Mouse (Mus musculus) activated CD4-positive, CD25-positive, alpha-beta regulatory T cell, adult 9 weeks (primary cell): Measurements from ENCODE around the gene Gm3404. TPM values are rescaled to one million over a fixed set of nuclear protein-coding genes. Genes with fewer than 3 reads are reported as not detected.

Experiments used
- polyA plus RNA-seq: library from polyadenylated mRNA; unstranded; fragments of 100-300 nt; shearing (Covaris generic); gene quantifications from one replicate; pipeline ENCODE4 v1.2.1, GENCODE M21; 2017

Gene Gm3404
- polyA plus RNA-seq: not detected

GRCm38 (mm10) chr5:146525501-146525900 is at the start of gene Gm3404:
TSS of gene Gm3404 (plus strand) at chr5:146525801.

GRCm38 (mm10) chr5:146481665-146482064 is 43.9 kb upstream of the Gm3404 start, which contains the start of gene Gm6408:
TSS of gene Gm6408 (plus strand) at chr5:146481965.

GRCm38 (mm10) chr5:146491063-146491462 is 34.5 kb upstream of the Gm3404 start, which contains the start of gene Gm6370:
TSS of gene Gm6370 (plus strand) at chr5:146491363.

GRCm38 (mm10) chr5:146502099-146502498 is 23.5 kb upstream of the Gm3404 start, which contains the start of gene 4930449I24Rik:
TSS of gene 4930449I24Rik (plus strand) at chr5:146502399.

GRCm38 (mm10) chr5:146513823-146514222 is 11.8 kb upstream of the Gm3404 start, which contains the start of gene Gm3402:
TSS of gene Gm3402 (plus strand) at chr5:146514123.

GRCm38 (mm10) chr5:146537347-146537746 is 11.7 kb downstream of the Gm3404 start, which contains the start of gene Gm3409:
TSS of gene Gm3409 (plus strand) at chr5:146537647.

GRCm38 (mm10) chr5:146555836-146556235 is 30.2 kb downstream of the Gm3404 start, which contains the start of gene Gm3415:
TSS of gene Gm3415 (plus strand) at chr5:146556136.

Other genes starting within 250 kb of the Gm3404 start
- gene Wasf3, start 140.8 kb upstream of the Gm3404 start, polyA plus RNA-seq: not detected
- not detected for gene Gm6408, start 43.8 kb upstream of the Gm3404 start, polyA plus RNA-seq
- gene Gm6370, start 34.4 kb upstream of the Gm3404 start, polyA plus RNA-seq: not detected
- gene 4930449I24Rik, start 23.4 kb upstream of the Gm3404 start, polyA plus RNA-seq: not detected
- not detected for gene Gm3402, start 11.7 kb upstream of the Gm3404 start, polyA plus RNA-seq
- not detected for gene Gm3409, start 11.8 kb downstream of the Gm3404 start, polyA plus RNA-seq
- gene Gm3415, start 30.3 kb downstream of the Gm3404 start, polyA plus RNA-seq: not detected
- gene Gpr12, start 59.4 kb downstream of the Gm3404 start, polyA plus RNA-seq: not detected